Mouse (Mus musculus): ENCODE results near the gene Kdelr2. TPM values are rescaled to one million over a fixed set of nuclear protein-coding genes. Genes with fewer than 3 reads are reported as not detected.

Kdelr2 gene
- polyA plus RNA-seq, 1 experiment from 2014 or later, result 160 TPM

DNA sequence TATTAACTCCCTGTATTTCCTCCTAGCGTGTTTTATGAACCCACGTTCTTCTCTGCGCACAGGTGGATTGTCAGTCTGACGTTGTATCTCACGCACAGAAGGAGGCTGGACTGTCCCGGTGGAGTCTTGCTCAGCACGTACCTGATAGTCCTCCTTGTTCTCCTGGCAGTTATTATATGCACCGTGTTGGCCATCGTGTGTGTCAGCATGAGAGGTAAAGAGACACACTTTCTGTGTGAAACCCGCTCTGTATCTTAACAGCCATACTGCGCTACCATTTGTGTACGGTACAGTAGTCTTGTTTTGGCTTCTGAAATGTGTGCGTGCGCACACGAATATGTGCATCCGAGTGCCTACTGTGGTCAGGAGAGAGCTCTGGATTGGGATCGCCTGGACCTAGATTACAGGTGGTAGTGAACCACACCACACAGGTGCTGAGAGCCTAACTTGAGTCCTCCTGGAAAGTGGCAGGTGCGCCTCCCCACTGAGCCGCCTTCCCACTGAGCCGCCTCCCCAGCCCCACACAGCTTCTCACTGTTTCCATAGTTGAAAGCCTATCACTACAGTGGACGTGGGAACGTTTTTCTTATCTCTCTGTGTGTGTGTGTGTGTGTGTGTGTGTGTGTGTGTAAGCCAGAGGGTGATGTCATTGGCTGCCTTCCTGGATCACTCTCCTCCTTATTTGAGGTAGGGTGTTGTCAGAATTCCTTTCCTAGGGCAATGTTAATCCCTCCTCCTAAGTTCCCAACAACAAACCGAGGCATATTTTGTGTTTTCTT, 63.4 kb downstream of the Kdelr2 start:
- TF ChIP-seq CTCF (IDR thresholded peaks at IDR 0.05; ENCODE audit: low read depth) (no peak), EP300 (IDR thresholded peaks at IDR 0.05; ENCODE audit: low read depth) (no peak)
- ATAC-seq, result no peak
- no peak overlapping the region for H3K9ac ChIP-seq (replicated peaks)
- peaks cover 21% of the 10 kb centered on the region for H3K4me1 ChIP-seq (ENCODE audit: insufficient read depth)
- no peak overlapping the region for H3K4me2 ChIP-seq (ENCODE audit: low read depth, low read length)
- 86% methylated on average over 23 of the region's 23 CpGs for WGBS (ENCODE audit: insufficient replicate concordance)
- peak; percentile 11 for DNase-seq
- no peaks in the 10 kb centered on the region for H3K27me3 ChIP-seq (ENCODE audit: insufficient read depth, low read length)
- no peak overlapping the region for H3K27ac ChIP-seq (ENCODE audit: low read depth)
- H3K9me3 ChIP-seq (ENCODE audit: low read length), result no peaks in the 10 kb centered on the region
- H3K36me3 ChIP-seq (replicated peaks; ENCODE audit: insufficient read depth, low read length), result peaks cover 15% of the 10 kb centered on the region; the same call in 1 of the 2 replicates
- no peak overlapping the region for H3K4me3 ChIP-seq (ENCODE audit: low read depth, low read length)

DNA sequence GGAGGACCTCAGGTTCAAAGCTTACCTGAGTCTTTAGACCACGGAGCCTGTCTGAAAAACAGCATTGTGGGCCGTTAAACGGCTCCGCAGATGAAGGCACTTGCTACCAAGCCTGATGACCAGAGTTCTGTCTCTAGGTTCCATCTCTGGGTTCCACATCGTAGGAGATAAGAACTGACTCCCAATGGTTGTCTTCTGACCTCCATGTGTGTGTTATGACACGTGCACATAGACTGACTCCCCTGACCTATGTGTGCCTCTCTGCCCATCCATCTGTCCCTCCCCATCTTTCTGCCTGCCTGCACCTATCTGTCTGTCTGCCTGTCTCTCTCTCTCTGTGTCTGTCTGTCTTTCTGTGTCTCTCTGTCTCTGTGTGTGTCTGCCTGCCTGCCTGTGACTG, 64.3 kb downstream of the Kdelr2 start:
- Histone ChIP-seq H3K4me1 (ENCODE audit: insufficient read depth) (peaks cover 21% of the 10 kb centered on the region), H3K27ac (ENCODE audit: low read depth) (no peak overlapping the region), H3K9me3 (ENCODE audit: low read length) (no peaks in the 10 kb centered on the region), H3K4me2 (ENCODE audit: low read depth, low read length) (no peak overlapping the region), H3K36me3 (replicated peaks; ENCODE audit: insufficient read depth, low read length) (peaks cover 17% of the 10 kb centered on the region; the same call in 1 of the 2 replicates), H3K4me3 (ENCODE audit: low read depth, low read length) (no peak overlapping the region), H3K9ac (replicated peaks) (no peak overlapping the region), H3K27me3 (ENCODE audit: insufficient read depth, low read length) (no peaks in the 10 kb centered on the region)
- ATAC-seq, result no peak
- no peak for TF ChIP-seq EP300 (IDR thresholded peaks at IDR 0.05; ENCODE audit: low read depth)
- no peak for TF ChIP-seq CTCF (IDR thresholded peaks at IDR 0.05; ENCODE audit: low read depth)
- WGBS (ENCODE audit: insufficient replicate concordance), result 91% methylated on average over 6 of the region's 6 CpGs
- DNase-seq, result peak; percentile 5

DNA sequence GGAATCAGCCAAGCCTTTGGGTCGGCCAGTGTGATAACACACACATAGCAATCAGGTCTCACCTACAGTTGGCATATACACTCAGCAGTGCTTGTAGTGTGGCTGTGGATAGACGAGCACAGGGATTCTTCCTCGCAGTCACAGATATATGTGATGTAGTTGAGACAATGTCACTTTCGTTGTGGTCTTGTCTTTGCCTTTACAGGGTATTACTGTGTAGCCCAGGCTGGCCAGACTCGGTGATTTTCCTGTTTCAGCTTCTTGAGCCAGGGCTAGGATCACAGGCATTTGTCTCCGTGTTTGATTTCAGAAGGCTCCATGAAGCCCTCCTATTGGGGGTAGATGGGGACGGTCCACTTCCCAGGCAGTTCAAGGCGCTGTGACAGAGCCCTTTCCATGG, 66.0 kb downstream of the Kdelr2 start:
- no peak for TF ChIP-seq EP300 (IDR thresholded peaks at IDR 0.05; ENCODE audit: low read depth)
- TF ChIP-seq CTCF (IDR thresholded peaks at IDR 0.05; ENCODE audit: low read depth), result no peak
- no peak for ATAC-seq
- H3K9ac ChIP-seq (replicated peaks), result no peak overlapping the region
- DNase-seq, result peak; percentile 5
- no peak overlapping the region for H3K4me2 ChIP-seq (ENCODE audit: low read depth, low read length)
- no peaks in the 10 kb centered on the region for H3K27me3 ChIP-seq (ENCODE audit: insufficient read depth, low read length)
- no peak overlapping the region for H3K4me3 ChIP-seq (ENCODE audit: low read depth, low read length)
- H3K36me3 ChIP-seq (replicated peaks; ENCODE audit: insufficient read depth, low read length), result peaks cover 27% of the 10 kb centered on the region
- 83% methylated on average over 8 of the region's 8 CpGs for WGBS (ENCODE audit: insufficient replicate concordance)
- peaks cover 18% of the 10 kb centered on the region for H3K4me1 ChIP-seq (ENCODE audit: insufficient read depth)
- H3K9me3 ChIP-seq (ENCODE audit: low read length), result no peaks in the 10 kb centered on the region
- H3K27ac ChIP-seq (ENCODE audit: low read depth), result no peak overlapping the region

DNA sequence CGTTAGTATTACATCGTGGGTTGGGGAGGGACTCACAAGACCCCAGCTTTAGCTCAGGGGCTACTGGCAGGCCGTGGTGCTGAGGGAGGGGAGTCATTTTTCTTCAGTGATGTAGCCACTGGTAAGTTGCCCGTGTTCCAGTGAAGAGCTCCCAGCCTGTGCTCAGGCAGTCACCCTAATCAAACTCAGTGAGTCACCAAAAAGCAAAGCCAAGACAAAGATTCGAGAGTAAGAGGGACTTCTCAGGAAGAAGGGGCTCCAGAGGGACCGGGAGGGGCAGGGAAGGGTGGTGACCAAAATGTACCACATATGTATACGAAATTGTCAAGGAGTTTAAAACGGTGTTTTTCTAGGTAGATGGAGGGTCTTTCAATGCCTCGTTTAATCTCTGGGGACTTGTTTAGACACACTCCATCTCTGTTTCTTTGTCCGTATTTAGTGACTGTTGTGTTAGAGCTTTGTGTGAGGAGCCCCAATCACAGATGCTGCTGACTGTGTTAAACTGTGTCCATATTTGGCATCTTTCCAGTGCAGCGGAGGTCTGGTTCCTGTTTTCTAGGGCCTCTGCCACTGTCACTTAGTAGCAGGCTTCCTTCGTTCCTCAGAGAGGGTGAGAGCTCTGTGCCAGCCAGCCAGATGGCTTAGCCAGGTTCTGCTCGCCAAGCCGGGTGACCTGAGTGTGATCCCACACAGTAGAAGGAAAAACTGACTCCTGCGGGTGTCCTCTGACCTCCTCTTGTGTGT, 67.0 kb downstream of the Kdelr2 start:
- peaks cover 9% of the 10 kb centered on the region; the same call in 1 of the 2 replicates for H3K4me1 ChIP-seq (ENCODE audit: insufficient read depth)
- H3K9me3 ChIP-seq (ENCODE audit: low read length), result no peaks in the 10 kb centered on the region
- no peak overlapping the region for H3K4me3 ChIP-seq (ENCODE audit: low read depth, low read length)
- peaks cover 34% of the 10 kb centered on the region for H3K36me3 ChIP-seq (replicated peaks; ENCODE audit: insufficient read depth, low read length)
- no peak overlapping the region for H3K9ac ChIP-seq (replicated peaks)
- ATAC-seq (peak; percentile 49), DNase-seq (peak; percentile 62)
- no peak for TF ChIP-seq CTCF (IDR thresholded peaks at IDR 0.05; ENCODE audit: low read depth)
- TF ChIP-seq EP300 (IDR thresholded peaks at IDR 0.05; ENCODE audit: low read depth), result no peak
- H3K27me3 ChIP-seq (ENCODE audit: insufficient read depth, low read length), result no peaks in the 10 kb centered on the region
- H3K27ac ChIP-seq (ENCODE audit: low read depth), result peak overlapping the region; percentile 26
- WGBS (ENCODE audit: insufficient replicate concordance), result 41% methylated on average over 15 of the region's 15 CpGs
- no peak overlapping the region for H3K4me2 ChIP-seq (ENCODE audit: low read depth, low read length)

DNA sequence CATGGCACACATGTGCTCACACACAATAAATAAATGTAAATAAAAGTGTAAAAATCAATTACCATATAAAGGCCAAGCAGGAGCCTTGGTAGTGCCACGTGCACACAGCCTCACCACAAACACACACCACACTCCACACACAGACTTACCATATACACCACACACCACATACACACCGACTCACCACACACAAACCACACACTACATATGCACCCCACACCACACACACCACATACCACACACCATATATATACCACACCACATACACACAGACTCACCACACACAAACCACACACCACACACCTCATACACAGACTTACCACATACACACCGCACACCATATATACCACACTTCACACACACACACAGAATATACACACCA, 67.5 kb downstream of the Kdelr2 start:
- Histone ChIP-seq H3K27me3 (ENCODE audit: insufficient read depth, low read length) (no peaks in the 10 kb centered on the region), H3K27ac (ENCODE audit: low read depth) (peak overlapping the region; percentile 26), H3K36me3 (replicated peaks; ENCODE audit: insufficient read depth, low read length) (peaks cover 36% of the 10 kb centered on the region), H3K4me3 (ENCODE audit: low read depth, low read length) (no peak overlapping the region), H3K4me1 (ENCODE audit: insufficient read depth) (0 out of 2 replicates have a peak, but pooled peaks cover 3% of the 10 kb centered on the region), H3K4me2 (ENCODE audit: low read depth, low read length) (no peak overlapping the region), H3K9ac (replicated peaks) (no peak overlapping the region), H3K9me3 (ENCODE audit: low read length) (no peaks in the 10 kb centered on the region)
- ATAC-seq (no peak), DNase-seq (no peak)
- WGBS (ENCODE audit: insufficient replicate concordance), result 54% methylated on average over 3 of the region's 3 CpGs
- no peak for TF ChIP-seq CTCF (IDR thresholded peaks at IDR 0.05; ENCODE audit: low read depth)
- TF ChIP-seq EP300 (IDR thresholded peaks at IDR 0.05; ENCODE audit: low read depth), result no peak

Other genes with a start within 250 kb of the Kdelr2 start
- gene Rbak, start 223.1 kb upstream of the Kdelr2 start, polyA plus RNA-seq (2015; fragmentation: Nextera tagmentation; extraction: Ambion mirVana), result 1.5 and 1.6 TPM in 2 replicates
- not detected in 2 replicates for gene Spdye4b, start 222.8 kb upstream of the Kdelr2 start, polyA plus RNA-seq (2015; fragmentation: Nextera tagmentation; extraction: Ambion mirVana)
- gene Spdye4a, start 176.9 kb upstream of the Kdelr2 start, polyA plus RNA-seq (2015; fragmentation: Nextera tagmentation; extraction: Ambion mirVana), result not detected in 2 replicates
- gene Zfp12, start 168.7 kb upstream of the Kdelr2 start, polyA plus RNA-seq (2015; fragmentation: Nextera tagmentation; extraction: Ambion mirVana), result 1.4 and 1.5 TPM in 2 replicates
- gene Zfp316, start 133.8 kb upstream of the Kdelr2 start, polyA plus RNA-seq (2015; fragmentation: Nextera tagmentation; extraction: Ambion mirVana), result 0.39 and 0.41 TPM in 2 replicates
- not detected in 2 replicates for gene Zfp853, start 110.2 kb upstream of the Kdelr2 start, polyA plus RNA-seq (2015; fragmentation: Nextera tagmentation; extraction: Ambion mirVana)
- 12.5 and 12.8 TPM in 2 replicates for gene E130309D02Rik, start 88.5 kb upstream of the Kdelr2 start, polyA plus RNA-seq (2015; fragmentation: Nextera tagmentation; extraction: Ambion mirVana)
- gene Zdhhc4, start 74.6 kb upstream of the Kdelr2 start, polyA plus RNA-seq (2015; fragmentation: Nextera tagmentation; extraction: Ambion mirVana), result 32.8 and 34.6 TPM in 2 replicates
- gene Grid2ip, start 46.5 kb upstream of the Kdelr2 start, polyA plus RNA-seq (2015; fragmentation: Nextera tagmentation; extraction: Ambion mirVana), result not detected in 2 replicates
- 4.8 and 5.6 TPM in 2 replicates for gene Daglb, start 60.7 kb downstream of the Kdelr2 start, polyA plus RNA-seq (2015; fragmentation: Nextera tagmentation; extraction: Ambion mirVana)
- gene Rac1, start 124.2 kb downstream of the Kdelr2 start, polyA plus RNA-seq (2015; fragmentation: Nextera tagmentation; extraction: Ambion mirVana), result 162 and 173 TPM in 2 replicates
- gene Cyth3, start 218.6 kb downstream of the Kdelr2 start, polyA plus RNA-seq (2015; fragmentation: Nextera tagmentation; extraction: Ambion mirVana), result 12.1 and 15.3 TPM in 2 replicates